Mouse (Mus musculus) liver, embryonic 15.5 days (tissue): Measurements from ENCODE around the gene Hfm1. TPM values are rescaled to one million over a fixed set of nuclear protein-coding genes. Genes with fewer than 3 reads are reported as not detected.

Experiments used
- ATAC-seq: fragments of 200-750 bp; cut with Nextera tagmentation; 2 replicates; pipeline ENCODE4 v1.8.0; 2017; ENCODE audit warnings: moderate number of reproducible peaks, mild to moderate bottlenecking, moderate library complexity; ENCODE audit not compliant: insufficient read depth
- H3K27ac ChIP-seq: fragments of 300-500 bp; sonication (generic); replicated peaks from 2 replicates; pipeline ENCODE4 v1.5.1; 2015; ENCODE audit warnings: mild to moderate bottlenecking, inconsistent platforms
- H3K27me3 ChIP-seq: fragments of 300-500 bp; sonication (generic); 2 replicates; pipeline ENCODE4 v1.6.1; 2015; ENCODE audit warnings: mild to moderate bottlenecking, inconsistent platforms
- H3K36me3 ChIP-seq: fragments of 300-500 bp; sonication (generic); replicated peaks from 2 replicates; pipeline ENCODE4 v1.6.1; 2015; ENCODE audit warnings: moderate library complexity, mild to moderate bottlenecking, inconsistent platforms
- H3K4me1 ChIP-seq: fragments of 300-500 bp; sonication (generic); replicated peaks from 2 replicates; pipeline ENCODE4 v1.6.1; 2015; ENCODE audit warnings: inconsistent platforms
- H3K4me2 ChIP-seq: fragments of 300-500 bp; sonication (generic); 2 replicates; pipeline ENCODE4 v1.6.1; 2015; ENCODE audit warnings: moderate library complexity, mild to moderate bottlenecking, inconsistent platforms
- H3K4me3 ChIP-seq: fragments of 300-500 bp; sonication (generic); replicated peaks from 2 replicates; pipeline ENCODE4 v1.5.1; 2015; ENCODE audit warnings: mild to moderate bottlenecking, inconsistent platforms
- H3K9ac ChIP-seq: fragments of 300-500 bp; sonication (generic); 2 replicates; pipeline ENCODE4 v1.6.1; 2015; ENCODE audit warnings: moderate library complexity, mild to moderate bottlenecking, inconsistent platforms
- H3K9me3 ChIP-seq: fragments of 300-500 bp; sonication (generic); replicated peaks from 2 replicates; pipeline ENCODE4 v1.6.1; 2016; ENCODE audit warnings: inconsistent platforms
- WGBS: fragments of 180-500 bp; shearing (Covaris S2); methylation state at CpG from one replicate; pipeline ENCODE4 v1.1.7; 2015; ENCODE audit warnings: mixed read lengths; ENCODE audit not compliant: insufficient replicate concordance; 5-methylcytosine and 5-hydroxymethylcytosine counted together
- polyA plus RNA-seq: library from polyadenylated mRNA; unstranded; fragments of >200 nt; fragmentation: Nextera tagmentation; extraction: Ambion mirVana; gene quantifications from 2 replicates; pipeline ENCODE4 v1.2.1, GENCODE M21; 2015

Hfm1 gene
- polyA plus RNA-seq, 1 experiment from 2014 or later = not detected

DNA sequence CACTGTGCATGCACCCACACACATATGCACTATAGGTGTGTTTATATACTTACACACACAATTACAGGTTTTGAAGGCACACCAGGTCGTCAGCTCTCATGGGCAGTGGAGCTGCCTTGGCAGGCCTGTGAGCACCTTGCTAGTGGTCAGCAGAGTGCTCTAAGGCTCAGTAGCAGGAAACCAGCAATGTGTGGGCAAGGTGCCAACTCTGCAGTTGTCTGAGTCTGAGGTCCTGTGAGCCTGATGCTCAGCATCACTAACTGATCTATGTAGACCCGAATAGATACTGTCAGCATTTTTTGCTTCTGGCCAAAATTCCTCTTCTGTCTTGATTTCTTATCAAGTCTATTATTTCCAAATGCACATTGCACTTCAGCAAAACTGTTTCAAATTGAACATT is 82.2 kb downstream of the Hfm1 start:
- H3K4me2 ChIP-seq = no peak overlapping the region
- no peaks in the 10 kb centered on the region for H3K27me3 ChIP-seq
- H3K9me3 ChIP-seq = no peaks in the 10 kb centered on the region
- H3K4me1 ChIP-seq = no peaks in the 10 kb centered on the region
- H3K9ac ChIP-seq = no peak overlapping the region
- H3K36me3 ChIP-seq = no peaks in the 10 kb centered on the region
- H3K4me3 ChIP-seq = no peak overlapping the region
- no peak for ATAC-seq
- H3K27ac ChIP-seq = no peak overlapping the region
- 51% methylated on average over 2 of the region's 2 CpGs for WGBS

DNA sequence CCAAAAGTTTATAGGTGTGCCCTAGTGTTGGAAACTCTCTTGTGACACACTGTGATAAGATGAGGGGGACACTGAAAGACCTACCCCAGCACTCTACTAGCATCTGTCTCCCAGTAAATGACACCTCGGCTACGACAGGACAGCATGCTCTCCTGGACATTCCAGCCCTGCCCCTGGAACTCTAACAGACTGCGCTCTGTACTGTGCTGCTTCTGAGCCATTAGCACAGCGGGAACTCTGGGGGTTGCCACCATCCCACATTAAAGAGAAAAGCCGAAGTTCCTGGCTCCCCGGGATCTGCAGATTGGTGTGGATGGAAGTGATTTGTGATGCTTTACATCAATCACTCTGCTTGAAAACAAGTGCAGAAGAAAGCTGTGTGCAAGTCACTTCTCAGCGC is 93.1 kb downstream of the Hfm1 start:
- WGBS = 46% methylated on average over 7 of the region's 7 CpGs
- H3K27me3 ChIP-seq = no peaks in the 10 kb centered on the region
- no peak overlapping the region for H3K27ac ChIP-seq
- no peaks in the 10 kb centered on the region for H3K36me3 ChIP-seq
- H3K9ac ChIP-seq = no peak overlapping the region
- H3K4me3 ChIP-seq = no peak overlapping the region
- no peak for ATAC-seq
- H3K4me1 ChIP-seq = no peaks in the 10 kb centered on the region
- no peaks in the 10 kb centered on the region for H3K9me3 ChIP-seq
- no peak overlapping the region for H3K4me2 ChIP-seq

DNA sequence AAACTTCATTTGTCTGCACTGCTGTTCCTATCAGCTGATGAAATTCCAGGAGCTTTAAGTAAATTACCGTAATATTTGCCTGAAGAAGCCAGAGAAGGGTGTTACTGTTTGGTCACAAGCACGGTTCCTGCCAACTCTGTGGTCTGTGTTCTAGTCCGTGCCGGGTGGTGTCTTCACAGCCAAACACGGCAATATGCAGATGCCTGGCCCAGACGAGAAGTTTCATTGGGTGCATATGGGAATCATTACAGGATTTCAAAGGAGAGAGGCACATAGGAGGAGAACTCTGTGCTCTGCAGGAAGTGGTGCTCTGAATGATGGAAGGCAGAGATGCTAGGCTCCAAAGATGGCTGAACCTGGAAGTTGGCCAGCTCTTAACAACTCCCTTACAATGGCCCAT is 94.7 kb downstream of the Hfm1 start:
- Histone ChIP-seq H3K27me3 (peaks cover 3% of the 10 kb centered on the region; the same call in 1 of the 2 replicates), H3K4me3 (no peak overlapping the region), H3K36me3 (no peaks in the 10 kb centered on the region), H3K9ac (no peak overlapping the region), H3K4me2 (no peak overlapping the region), H3K9me3 (no peaks in the 10 kb centered on the region), H3K4me1 (no peaks in the 10 kb centered on the region), H3K27ac (no peak overlapping the region)
- no peak for ATAC-seq
- 79% methylated on average over 6 of the region's 6 CpGs for WGBS

DNA sequence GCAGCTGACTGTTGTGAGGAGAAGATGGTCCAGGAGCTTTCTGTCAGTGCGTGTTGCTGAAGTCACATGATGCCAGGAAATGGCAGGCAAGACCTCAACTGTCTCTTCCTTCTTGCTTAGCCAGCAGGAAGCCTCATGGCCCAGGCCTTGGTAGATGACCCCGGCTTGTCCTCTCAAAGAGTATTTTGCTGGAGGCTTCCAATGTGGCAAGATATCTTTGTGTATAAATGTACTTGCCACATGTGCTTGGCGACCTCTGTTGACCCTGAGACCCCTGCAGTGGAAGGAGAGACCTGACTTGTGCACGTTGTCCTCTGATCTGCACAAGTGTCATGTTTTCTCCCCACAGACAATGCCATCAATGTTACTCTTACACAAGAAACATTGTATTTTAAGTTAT is 95.3 kb downstream of the Hfm1 start:
- no peak overlapping the region for H3K4me2 ChIP-seq
- no peak overlapping the region for H3K9ac ChIP-seq
- H3K36me3 ChIP-seq = no peaks in the 10 kb centered on the region
- ATAC-seq = no peak
- peaks cover 7% of the 10 kb centered on the region; the same call in 1 of the 2 replicates for H3K27me3 ChIP-seq
- H3K9me3 ChIP-seq = no peaks in the 10 kb centered on the region
- H3K4me1 ChIP-seq = no peaks in the 10 kb centered on the region
- WGBS = 34% methylated on average over 4 of the region's 4 CpGs
- no peak overlapping the region for H3K27ac ChIP-seq
- H3K4me3 ChIP-seq = no peak overlapping the region

DNA sequence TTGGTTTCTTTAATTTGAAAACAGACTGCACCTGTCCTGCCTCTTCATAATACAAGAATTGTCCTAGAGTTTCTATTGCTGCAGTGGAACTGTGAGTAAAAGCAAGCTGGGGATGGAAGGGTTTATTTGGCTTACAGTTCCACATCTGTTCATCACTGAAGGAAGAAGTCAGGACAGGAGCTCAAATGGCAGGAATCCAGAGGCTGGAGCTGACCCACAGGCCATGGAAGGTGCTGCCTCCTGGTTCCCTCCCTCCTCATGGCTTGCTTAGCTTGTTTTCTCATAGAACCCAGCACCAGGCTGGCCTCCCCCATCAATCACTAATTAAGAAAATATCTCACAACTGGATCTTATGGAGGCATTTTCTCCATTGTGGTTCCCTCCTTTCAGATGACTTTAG is 99.4 kb downstream of the Hfm1 start:
- Histone ChIP-seq H3K4me3 (no peak overlapping the region), H3K9me3 (no peaks in the 10 kb centered on the region), H3K4me1 (no peaks in the 10 kb centered on the region), H3K36me3 (no peaks in the 10 kb centered on the region), H3K27me3 (peaks cover 25% of the 10 kb centered on the region), H3K4me2 (no peak overlapping the region), H3K9ac (no peak overlapping the region), H3K27ac (no peak overlapping the region)
- ATAC-seq = no peak

DNA sequence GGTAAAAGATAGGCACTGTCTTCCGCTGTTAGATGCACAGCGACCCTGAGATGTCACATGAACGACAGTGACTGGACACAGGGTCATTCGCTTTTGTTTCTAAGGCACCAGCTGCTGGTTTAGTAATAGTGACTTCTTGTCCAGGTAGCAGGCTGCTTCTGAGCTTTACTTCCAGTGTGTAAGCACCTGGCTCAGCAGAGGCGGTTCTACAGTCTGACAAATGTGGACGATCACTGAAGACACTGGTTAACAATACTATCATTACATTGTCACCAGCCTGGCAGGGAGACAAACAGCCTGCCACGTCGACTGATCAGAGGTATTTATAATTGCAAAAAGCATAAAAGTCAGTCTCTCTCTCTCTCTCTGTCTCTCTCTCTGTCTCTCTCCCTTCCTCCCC is 100.1 kb downstream of the Hfm1 start:
- 59% methylated on average over 8 of the region's 8 CpGs for WGBS
- no peak for ATAC-seq
- no peak overlapping the region for H3K4me3 ChIP-seq
- H3K4me1 ChIP-seq = no peaks in the 10 kb centered on the region
- no peaks in the 10 kb centered on the region for H3K9me3 ChIP-seq
- peaks cover 25% of the 10 kb centered on the region for H3K27me3 ChIP-seq
- H3K27ac ChIP-seq = no peak overlapping the region
- H3K4me2 ChIP-seq = peak overlapping the region; percentile 54; the same call in 1 of the 2 replicates
- no peaks in the 10 kb centered on the region for H3K36me3 ChIP-seq
- H3K9ac ChIP-seq = no peak overlapping the region

DNA sequence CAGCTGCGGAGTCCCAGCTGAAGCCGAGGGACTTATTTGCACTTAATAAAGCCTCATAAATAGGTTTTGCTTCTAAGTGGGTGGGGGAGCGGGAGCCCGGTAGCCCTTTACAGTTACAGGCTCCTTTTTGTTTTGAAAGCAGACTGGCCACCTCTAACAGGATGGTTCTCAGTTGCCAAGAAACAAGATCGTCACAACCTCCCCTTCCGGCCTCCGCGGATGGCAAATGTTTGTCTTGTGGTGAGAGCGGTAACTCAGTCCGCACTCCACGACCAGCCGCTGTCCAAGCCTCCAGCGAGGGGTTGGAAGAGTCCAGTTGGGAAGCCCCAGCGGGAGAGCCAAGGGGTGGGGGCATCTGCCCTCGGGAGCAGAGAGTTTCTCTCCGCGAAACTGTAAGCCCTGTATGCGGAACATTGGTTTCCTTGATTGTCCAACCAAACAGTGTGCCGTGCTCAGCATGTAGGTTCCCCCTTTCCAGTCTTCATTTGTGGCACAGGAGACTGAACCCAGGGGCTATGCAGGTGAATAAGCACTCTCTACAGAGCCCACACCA is 100.7 kb downstream of the Hfm1 start:
- peaks cover 25% of the 10 kb centered on the region for H3K27me3 ChIP-seq
- no peaks in the 10 kb centered on the region for H3K4me1 ChIP-seq
- peak overlapping the region; percentile 54 for H3K4me2 ChIP-seq
- H3K9ac ChIP-seq = no peak overlapping the region
- no peaks in the 10 kb centered on the region for H3K36me3 ChIP-seq
- no peak overlapping the region for H3K27ac ChIP-seq
- 12% methylated on average over 19 of the region's 19 CpGs for WGBS
- peak overlapping the region; percentile 35 for H3K4me3 ChIP-seq
- no peak for ATAC-seq
- no peaks in the 10 kb centered on the region for H3K9me3 ChIP-seq

DNA sequence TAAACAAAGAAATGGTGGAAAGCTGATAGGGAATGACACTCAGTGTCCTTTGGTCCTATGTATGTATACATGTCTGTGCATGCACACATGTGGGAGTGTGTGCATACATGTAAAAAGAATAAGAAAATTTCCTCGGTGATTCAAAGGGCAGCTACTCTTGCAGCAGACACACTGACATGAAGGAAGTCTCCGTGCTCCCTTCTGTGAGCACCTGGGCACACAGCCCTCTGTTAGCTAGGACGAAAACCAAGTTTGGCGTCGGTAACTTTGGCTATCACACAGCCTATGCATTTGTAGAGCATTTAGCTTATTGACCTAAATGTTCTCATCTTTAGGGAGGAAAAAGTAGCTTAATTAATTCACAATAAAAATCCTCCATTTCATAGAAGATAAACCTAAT is 101.4 kb downstream of the Hfm1 start:
- no peak overlapping the region for H3K27ac ChIP-seq
- H3K4me3 ChIP-seq = no peak overlapping the region
- H3K4me1 ChIP-seq = no peaks in the 10 kb centered on the region
- H3K4me2 ChIP-seq = no peak overlapping the region
- H3K9me3 ChIP-seq = no peaks in the 10 kb centered on the region
- H3K9ac ChIP-seq = no peak overlapping the region
- 65% methylated on average over 5 of the region's 5 CpGs for whole genome bisulfite sequencing
- no peaks in the 10 kb centered on the region for H3K36me3 ChIP-seq
- H3K27me3 ChIP-seq = peaks cover 25% of the 10 kb centered on the region
- ATAC-seq = no peak

DNA sequence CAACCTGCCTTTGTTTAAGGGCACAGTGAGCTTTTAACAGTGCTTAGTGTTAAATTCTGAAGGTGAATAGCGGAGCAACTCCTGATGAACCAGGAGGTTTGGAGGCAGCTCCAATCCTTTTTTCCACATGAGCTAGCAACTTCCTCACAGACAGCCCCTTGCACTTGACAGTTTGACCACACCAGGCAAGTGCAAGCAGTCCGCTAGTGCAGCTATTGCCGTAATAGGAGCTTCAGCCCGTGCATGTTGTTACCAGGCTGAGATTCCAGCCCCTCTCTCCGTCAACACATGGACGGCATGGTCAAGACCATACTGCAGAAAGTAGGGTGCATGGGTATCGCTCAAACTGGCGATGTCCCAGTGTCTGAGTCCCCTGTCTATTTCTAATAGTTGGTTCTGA is 106.5 kb downstream of the Hfm1 start:
- Histone ChIP-seq H3K36me3 (no peaks in the 10 kb centered on the region), H3K4me2 (no peak overlapping the region), H3K9ac (no peak overlapping the region), H3K9me3 (no peaks in the 10 kb centered on the region), H3K4me1 (no peaks in the 10 kb centered on the region), H3K4me3 (no peak overlapping the region), H3K27me3 (peaks cover 19% of the 10 kb centered on the region), H3K27ac (no peak overlapping the region)
- 57% methylated on average over 8 of the region's 8 CpGs for WGBS
- ATAC-seq = no peak

DNA sequence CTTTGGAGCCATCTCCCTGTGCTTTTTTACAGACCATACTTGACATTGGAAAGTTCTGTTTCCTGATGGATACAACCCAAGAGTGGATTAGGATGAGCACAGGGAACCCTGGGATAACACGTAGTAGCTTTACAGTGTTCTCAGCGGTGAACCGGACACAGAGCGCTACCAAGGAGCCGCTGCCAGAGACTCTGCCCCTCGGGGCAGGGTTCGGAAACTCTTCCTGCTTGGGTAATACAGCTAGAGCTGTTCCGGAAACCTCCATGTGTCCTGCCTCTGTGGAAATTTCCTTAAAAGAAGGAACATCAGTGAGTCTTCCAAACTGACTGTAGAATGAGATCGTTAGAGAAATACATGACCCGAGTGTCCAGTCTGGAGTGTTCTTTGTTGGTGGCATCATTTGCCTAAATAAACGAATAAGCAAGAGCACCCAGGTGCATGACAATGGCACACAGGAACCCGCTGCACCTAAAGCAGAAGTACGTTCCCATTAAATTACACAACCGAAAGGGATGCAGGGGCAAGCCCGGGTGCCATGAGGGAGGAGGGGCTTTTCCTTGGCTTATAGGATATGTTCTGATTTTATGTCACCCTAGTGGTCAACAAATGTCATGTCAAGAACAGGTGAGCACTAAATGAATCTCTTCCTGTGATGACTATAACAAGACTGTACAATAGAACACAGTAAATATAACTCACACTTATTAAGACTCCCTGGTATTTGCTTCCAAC is 110.0 kb downstream of the Hfm1 start:
- H3K27ac ChIP-seq = no peak overlapping the region
- no peaks in the 10 kb centered on the region for H3K4me1 ChIP-seq
- H3K4me3 ChIP-seq = no peak overlapping the region
- no peaks in the 10 kb centered on the region for H3K9me3 ChIP-seq
- peaks cover 13% of the 10 kb centered on the region for H3K27me3 ChIP-seq
- H3K9ac ChIP-seq = no peak overlapping the region
- no peak for ATAC-seq
- H3K4me2 ChIP-seq = no peak overlapping the region
- WGBS = 38% methylated on average over 15 of the region's 15 CpGs
- no peaks in the 10 kb centered on the region for H3K36me3 ChIP-seq

DNA sequence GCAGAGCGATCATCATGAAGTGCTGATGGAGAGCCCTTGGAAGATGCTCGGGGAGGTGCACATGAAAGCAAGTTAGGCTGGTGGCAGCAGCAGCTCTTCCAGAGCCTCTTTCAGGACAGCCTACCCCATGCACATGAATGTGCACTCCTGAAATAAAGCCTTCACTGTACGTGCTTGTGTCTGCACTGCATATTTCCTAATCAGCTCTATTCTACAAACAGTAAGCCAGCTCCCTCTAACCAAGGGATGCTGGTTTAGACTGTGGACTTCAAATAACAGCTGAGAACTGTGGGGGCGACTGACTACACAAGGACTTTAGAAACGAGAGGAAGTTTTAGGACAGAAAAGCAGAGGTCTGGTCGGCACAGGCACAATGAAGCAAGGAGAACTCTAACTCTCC is 111.5 kb downstream of the Hfm1 start:
- ATAC-seq = peak; percentile 71
- WGBS = 42% methylated on average over 6 of the region's 6 CpGs

DNA sequence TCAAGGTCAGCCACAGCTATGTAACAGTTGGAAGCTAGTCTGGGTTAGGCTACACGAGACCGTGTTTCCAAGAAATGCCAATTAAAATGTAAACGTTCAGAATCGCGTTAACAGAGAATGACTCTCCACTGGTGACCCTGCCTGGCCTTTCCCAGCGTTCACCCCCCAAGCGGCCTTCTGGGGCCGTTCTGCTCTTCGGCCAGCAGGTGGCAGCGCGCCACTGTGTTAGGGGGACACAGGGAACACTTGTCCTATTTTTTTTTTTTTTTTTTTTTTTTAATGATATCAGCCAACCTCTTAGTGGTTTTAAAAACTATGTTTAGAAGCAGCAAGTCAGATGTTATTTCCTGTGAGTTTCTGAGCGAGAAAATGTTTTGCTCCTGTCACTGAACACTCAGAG is 123.0 kb downstream of the Hfm1 start:
- H3K4me2 ChIP-seq = peak overlapping the region; percentile 61; the same call in 1 of the 2 replicates
- ATAC-seq = no peak

More for the DNA sequence above, 111.5 kb downstream of the Hfm1 start:
- H3K9me3 ChIP-seq = no peaks in the 10 kb centered on the region
- peak overlapping the region; percentile 27 for H3K4me2 ChIP-seq
- no peaks in the 10 kb centered on the region for H3K4me1 ChIP-seq
- no peak overlapping the region for H3K4me3 ChIP-seq
- peaks cover 13% of the 10 kb centered on the region for H3K27me3 ChIP-seq
- H3K27ac ChIP-seq = no peak overlapping the region
- no peaks in the 10 kb centered on the region for H3K36me3 ChIP-seq
- H3K9ac ChIP-seq = no peak overlapping the region

More for the DNA sequence above, 123.0 kb downstream of the Hfm1 start:
- Histone ChIP-seq H3K36me3 (no peaks in the 10 kb centered on the region), H3K9me3 (no peaks in the 10 kb centered on the region), H3K9ac (no peak overlapping the region), H3K4me3 (no peak overlapping the region), H3K27me3 (no peaks in the 10 kb centered on the region), H3K27ac (no peak overlapping the region), H3K4me1 (peaks cover 12% of the 10 kb centered on the region)
- 1% methylated on average over 12 of the region's 12 CpGs for WGBS
